Mouse (Mus musculus) hindbrain, embryonic 13.5 days (tissue): ENCODE results near the gene Nmrk1. TPM values are rescaled to one million over a fixed set of nuclear protein-coding genes. Genes with fewer than 3 reads are reported as not detected.

ENCODE experiments used
- ATAC-seq: fragments of 200-750 bp; cut with Nextera tagmentation; 2 replicates; pipeline ENCODE4 v1.8.0; 2017; ENCODE audit warnings: moderate TSS enrichment; ENCODE audit not compliant: low FRiP score
- H3K27ac ChIP-seq: fragments of 300-500 bp; sonication (generic); 2 replicates; pipeline ENCODE4 v1.5.1; 2015; ENCODE audit warnings: inconsistent platforms, mild to moderate bottlenecking, moderate library complexity
- H3K27me3 ChIP-seq: fragments of 300-500 bp; sonication (generic); 2 replicates; pipeline ENCODE4 v1.6.1; 2015; ENCODE audit warnings: mild to moderate bottlenecking, inconsistent platforms
- H3K36me3 ChIP-seq: fragments of 300-500 bp; sonication (generic); 2 replicates; pipeline ENCODE4 v1.6.1; 2015; ENCODE audit warnings: mild to moderate bottlenecking, inconsistent platforms
- H3K4me1 ChIP-seq: fragments of 300-500 bp; sonication (generic); replicated peaks from 2 replicates; pipeline ENCODE4 v1.6.1; 2015; ENCODE audit warnings: inconsistent platforms
- H3K4me2 ChIP-seq: fragments of 300-500 bp; sonication (generic); 2 replicates; pipeline ENCODE4 v1.6.1; 2015; ENCODE audit warnings: inconsistent platforms, mild to moderate bottlenecking, moderate library complexity
- H3K4me3 ChIP-seq: fragments of 300-500 bp; sonication (generic); 2 replicates; pipeline ENCODE4 v1.5.1; 2015; ENCODE audit warnings: mild to moderate bottlenecking, inconsistent platforms
- H3K9ac ChIP-seq: fragments of 300-500 bp; sonication (generic); 2 replicates; pipeline ENCODE4 v1.6.1; 2015; ENCODE audit warnings: mild to moderate bottlenecking, inconsistent platforms
- H3K9me3 ChIP-seq: fragments of 300-500 bp; sonication (generic); 2 replicates; pipeline ENCODE4 v1.6.1; 2016; ENCODE audit warnings: inconsistent platforms
- WGBS: fragments of 180-500 bp; shearing (Covaris S2); methylation state at CpG from one replicate; pipeline ENCODE4 v1.1.7; 2015; 5-methylcytosine and 5-hydroxymethylcytosine counted together
- polyA plus RNA-seq: library from polyadenylated mRNA; unstranded; fragments of >200 nt; fragmentation: Nextera tagmentation; extraction: Ambion mirVana; gene quantifications from 2 replicates; pipeline ENCODE4 v1.2.1, GENCODE M21; 2015

Gene Nmrk1
- polyA plus RNA-seq, 1 experiment from 2014 or later, result 9.8 TPM

DNA sequence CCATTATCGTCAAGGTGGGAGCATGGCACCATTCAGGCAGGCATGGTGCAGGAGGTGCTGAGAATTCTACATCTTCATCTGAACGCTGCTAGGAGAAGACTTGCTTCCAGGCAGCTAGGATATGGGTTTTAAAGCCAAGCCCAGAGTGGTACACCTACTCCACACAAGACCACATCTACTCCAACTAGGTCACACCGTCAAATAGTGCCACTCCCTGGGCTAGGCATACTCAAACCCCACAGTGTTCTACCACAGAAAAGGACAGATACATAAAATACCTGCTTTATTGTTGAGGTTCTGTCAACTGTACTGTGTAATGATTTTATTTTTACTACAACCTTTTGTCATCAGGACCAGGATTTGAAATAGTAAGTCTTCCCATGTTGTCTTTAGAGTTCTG lies 63.4 kb downstream of the Nmrk1 start:
- peaks cover 18% of the 10 kb centered on the region for H3K36me3 ChIP-seq
- WGBS, result 97% methylated on average over 3 of the region's 3 CpGs
- ATAC-seq, result no peak

DNA sequence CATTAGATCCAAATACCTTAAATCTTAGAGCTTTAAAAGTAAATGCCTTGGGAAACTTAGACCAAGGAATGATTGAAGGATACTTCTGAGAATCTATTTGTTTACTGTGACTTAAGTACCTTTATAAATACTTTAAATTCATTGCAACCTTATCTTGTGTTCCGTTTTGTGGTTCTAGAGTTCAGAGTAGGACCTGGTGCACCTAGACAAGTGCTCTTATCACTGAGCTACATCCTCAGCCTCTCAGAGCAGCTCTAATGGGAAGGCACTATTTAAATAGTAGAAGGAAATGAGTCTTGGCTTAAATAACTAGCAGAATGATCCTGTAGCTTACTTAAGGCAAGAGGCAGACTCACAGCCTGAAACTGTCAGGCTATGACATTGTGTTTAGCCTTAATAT lies 63.8 kb downstream of the Nmrk1 start:
- WGBS, result 90% methylated on average over 1 of the region's 1 CpGs
- Histone ChIP-seq H3K27ac (no peak overlapping the region), H3K9me3 (no peaks in the 10 kb centered on the region), H3K4me3 (no peak overlapping the region), H3K36me3 (peaks cover 18% of the 10 kb centered on the region), H3K4me2 (no peak overlapping the region), H3K9ac (no peak overlapping the region), H3K4me1 (no peaks in the 10 kb centered on the region), H3K27me3 (no peaks in the 10 kb centered on the region)
- no peak for ATAC-seq

More for the DNA sequence above, 63.4 kb downstream of the Nmrk1 start:
- no peaks in the 10 kb centered on the region for H3K4me1 ChIP-seq
- no peak overlapping the region for H3K9ac ChIP-seq
- no peaks in the 10 kb centered on the region for H3K9me3 ChIP-seq
- no peak overlapping the region for H3K4me2 ChIP-seq
- H3K27me3 ChIP-seq, result no peaks in the 10 kb centered on the region
- H3K27ac ChIP-seq, result no peak overlapping the region
- no peak overlapping the region for H3K4me3 ChIP-seq

Other genes with a start within 250 kb of the Nmrk1 start
- gene Ostf1, start 127 bp upstream of the Nmrk1 start, polyA plus RNA-seq, result 45.9 and 54.5 TPM in 2 replicates
- gene Carnmt1, start 38.8 kb downstream of the Nmrk1 start, polyA plus RNA-seq, result 15.2 and 15.8 TPM in 2 replicates
- 53.8 and 61.1 TPM in 2 replicates for gene D030056L22Rik, start 81.2 kb downstream of the Nmrk1 start, polyA plus RNA-seq
- 0.25 and 0.30 TPM in 2 replicates for gene Trpm6, start 118.0 kb downstream of the Nmrk1 start, polyA plus RNA-seq